Mouse (Mus musculus): ENCODE measurements at regions not wholly inside any gene's neighbourhood (a gene's known extent, or its start where the extent isn't known, plus 50 kb on each side); places are given as distances from the start of the nearest gene placed in this dataset.

DNA sequence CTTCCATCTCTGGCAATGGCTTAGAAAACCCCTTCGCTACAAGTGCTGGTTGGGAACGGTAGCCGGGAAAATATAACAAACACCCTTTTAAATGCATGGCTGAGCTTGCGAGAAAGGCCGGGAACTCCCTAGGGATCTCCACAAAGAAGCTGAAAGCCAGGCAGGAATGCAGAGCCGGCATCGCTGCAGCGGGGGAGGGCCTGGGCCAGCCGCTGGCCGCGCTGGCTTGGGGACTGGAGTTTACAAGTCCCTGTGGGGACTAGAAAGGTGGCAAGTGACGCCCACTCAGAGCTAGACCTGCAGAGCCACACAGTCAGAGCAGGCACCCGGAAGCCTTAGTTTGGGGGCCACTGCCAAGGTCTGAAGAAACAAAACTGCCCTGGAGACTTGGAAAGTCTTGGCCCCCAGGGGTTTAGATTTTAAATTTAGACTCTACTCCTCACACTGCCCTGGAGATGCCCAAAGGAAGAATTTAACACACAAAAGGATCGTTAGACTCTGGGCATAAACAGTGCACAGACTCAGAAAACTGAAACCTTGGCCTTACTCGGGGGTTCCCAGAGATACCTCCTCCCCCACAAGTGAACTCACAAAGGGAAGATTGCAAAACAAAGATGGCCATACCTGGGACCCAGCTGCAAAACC lies 59.4 kb downstream of the 1700001O22Rik start:
- no peak for DNase-seq (ENCODE audit: low spot score)

DNA sequence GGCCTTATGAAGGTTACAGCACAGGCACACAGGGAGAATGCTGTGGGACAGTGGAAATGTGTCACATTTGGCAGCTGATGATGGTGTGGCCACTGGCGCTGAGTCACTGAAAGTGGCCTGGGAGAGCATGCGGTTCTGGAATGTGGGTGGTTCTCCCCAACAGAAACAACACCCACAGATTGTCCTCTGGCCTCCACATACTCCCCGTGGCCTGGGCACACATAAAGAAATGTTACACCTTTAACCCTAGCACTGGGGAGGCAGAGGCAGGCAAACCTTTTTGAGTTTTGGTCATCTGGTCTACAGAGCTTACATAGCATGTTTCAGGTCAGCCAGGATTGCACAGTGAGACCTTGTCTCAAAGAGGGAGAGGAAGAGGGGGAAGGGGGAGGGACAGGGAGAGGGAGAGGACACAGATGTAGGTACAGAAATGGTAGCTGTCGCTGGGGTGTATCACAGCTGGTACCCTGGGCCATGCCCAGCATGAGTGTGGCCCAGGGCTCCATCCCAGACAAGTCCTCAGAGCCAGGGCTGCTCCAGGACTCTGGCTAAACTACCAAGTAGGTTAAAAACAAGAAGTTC lies 60.1 kb downstream of the 1700001O22Rik start:
- no peak for DNase-seq (ENCODE audit: low spot score)

DNA sequence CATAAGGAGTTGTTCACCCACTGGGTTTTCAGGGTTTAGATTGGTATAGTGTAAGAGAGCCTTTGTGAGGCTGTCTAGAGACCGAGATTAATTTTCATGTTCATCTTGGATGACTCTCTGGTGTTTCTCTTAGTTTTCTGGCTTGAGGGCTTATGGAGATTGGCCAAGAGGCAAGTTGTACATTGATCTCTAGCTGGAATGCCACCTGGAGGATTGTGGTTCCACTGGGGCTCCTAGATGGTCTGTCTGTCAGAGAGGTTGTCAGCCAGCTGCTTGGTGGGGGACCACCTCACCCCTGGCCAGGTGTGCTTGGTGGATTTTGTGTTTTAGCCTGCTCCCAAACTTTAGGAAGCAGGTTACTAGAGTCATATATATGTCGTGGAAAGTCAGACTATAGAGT lies 62.0 kb downstream of the 1700001O22Rik start:
- DNase-seq (ENCODE audit: low spot score) = no peak

DNA sequence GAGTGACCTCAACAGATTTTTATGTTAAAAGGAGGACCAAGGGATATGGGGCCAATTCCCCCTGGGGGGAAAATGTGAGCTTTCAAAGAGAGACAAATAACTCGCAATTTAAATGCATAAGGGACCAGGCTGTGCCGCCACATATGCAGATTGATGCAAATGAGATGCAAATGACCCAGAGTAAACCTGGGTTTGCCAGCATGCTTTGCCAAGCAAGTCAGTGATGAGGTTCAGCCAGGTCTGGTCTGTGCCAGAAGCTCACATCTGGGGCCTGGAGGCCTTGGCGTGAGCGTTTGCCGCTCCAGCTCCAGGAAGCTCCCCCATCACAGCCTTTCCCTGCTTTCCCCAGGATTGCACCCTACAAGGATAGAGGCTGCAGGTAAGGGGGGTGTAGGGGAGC lies 65.7 kb downstream of the 1700001O22Rik start:
- no peak for DNase-seq (ENCODE audit: low spot score)

DNA sequence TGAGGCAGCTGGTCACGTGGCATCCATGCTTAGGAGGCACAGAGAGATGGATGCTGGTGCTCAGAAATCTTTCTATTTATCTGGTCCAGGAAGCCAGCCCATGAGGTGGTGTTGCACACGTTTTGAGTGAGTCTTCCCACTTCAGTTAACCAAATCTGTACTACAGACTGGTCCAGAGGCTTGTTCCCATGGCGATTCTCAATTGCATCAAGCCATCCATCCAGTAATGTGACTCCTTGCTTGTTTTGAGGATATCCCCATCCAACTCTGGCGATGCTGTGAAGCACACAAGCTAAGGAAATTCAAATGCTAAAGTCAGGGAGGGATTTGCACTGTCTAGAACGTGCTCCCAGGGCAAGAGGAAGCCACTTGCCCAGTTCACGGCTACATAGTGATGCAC lies 66.8 kb downstream of the 1700001O22Rik start:
- DNase-seq (ENCODE audit: low spot score) = no peak

DNA sequence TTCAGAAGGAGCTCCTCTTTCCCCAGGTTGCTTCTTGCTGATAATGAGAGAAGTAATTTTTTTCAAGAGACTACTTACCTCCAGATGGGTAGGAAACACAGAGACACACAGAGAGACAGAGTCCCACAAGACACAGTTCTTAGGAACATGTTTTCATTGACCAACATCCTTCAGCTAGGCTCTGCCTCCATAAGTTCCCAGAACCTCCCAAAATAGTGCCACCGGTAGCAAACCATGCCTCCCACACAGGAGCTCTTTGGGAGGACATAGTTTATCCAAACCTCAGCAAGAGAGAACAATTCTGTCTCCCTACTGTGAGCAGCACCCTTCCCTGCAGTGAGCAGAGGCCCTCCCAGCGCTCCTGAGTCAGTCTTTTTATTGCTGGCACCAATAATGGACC lies 67.2 kb downstream of the 1700001O22Rik start:
- DNase-seq (ENCODE audit: low spot score) = no peak

DNA sequence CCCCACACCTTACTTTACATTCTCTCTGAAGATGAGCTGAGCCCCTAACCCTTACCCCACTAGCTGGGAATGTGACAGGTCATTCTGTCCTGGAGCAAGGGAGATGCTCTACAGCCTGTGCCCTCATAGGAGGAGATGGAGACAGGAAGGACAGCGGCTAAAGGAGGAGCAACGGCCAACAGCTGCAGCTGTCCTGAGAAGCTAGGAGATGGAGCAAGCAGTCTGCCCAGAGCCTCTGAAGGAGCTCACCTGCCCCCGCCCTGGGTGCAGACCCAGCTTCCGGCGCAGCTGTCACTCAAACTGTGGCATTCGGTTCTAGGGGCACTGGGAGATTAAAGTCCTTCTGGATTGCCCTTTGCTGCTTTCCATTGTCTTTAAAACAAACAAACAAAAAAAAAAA lies 69.6 kb downstream of the 1700001O22Rik start:
- DNase-seq (ENCODE audit: low spot score) = no peak

DNA sequence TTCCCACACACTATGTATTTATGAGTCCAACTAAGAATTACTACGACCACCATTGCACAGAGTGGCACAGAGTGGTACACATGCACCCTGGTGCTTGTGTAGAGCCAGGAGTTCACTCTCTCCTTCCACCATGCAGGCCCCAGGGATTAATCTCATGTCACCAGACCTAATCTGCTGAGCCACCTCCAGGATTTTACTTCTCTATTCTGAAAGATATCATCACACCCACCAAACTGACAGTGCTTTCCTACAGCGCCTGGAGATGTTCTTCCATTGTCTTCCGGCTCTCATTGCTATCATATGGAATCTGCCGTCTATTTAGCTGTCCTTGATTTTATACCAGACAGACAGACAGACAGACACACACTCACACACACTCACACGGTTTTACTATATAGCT lies 71.6 kb downstream of the 1700001O22Rik start:
- DNase-seq (ENCODE audit: low spot score) = no peak

DNA sequence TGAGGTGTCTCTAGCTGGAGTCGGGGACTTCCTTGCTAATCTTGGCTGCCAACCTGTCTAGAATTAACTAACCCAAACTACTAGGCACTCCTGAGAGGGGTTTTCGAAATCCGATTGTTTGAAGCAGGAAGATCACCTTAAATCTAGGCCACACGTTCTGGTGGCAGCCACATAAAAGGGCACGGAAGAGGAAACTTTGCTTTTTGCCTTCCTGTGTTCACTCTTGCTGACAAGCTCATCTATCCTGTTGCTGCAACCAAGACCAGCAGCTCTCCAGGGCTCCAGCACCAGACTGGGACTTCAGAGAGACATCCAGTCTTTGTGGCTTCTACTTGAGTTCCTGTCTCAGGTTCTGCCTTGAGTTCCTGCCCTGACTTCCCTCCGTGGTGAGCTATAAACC lies 75.5 kb downstream of the 1700001O22Rik start:
- DNase-seq (ENCODE audit: low spot score) = no peak

DNA sequence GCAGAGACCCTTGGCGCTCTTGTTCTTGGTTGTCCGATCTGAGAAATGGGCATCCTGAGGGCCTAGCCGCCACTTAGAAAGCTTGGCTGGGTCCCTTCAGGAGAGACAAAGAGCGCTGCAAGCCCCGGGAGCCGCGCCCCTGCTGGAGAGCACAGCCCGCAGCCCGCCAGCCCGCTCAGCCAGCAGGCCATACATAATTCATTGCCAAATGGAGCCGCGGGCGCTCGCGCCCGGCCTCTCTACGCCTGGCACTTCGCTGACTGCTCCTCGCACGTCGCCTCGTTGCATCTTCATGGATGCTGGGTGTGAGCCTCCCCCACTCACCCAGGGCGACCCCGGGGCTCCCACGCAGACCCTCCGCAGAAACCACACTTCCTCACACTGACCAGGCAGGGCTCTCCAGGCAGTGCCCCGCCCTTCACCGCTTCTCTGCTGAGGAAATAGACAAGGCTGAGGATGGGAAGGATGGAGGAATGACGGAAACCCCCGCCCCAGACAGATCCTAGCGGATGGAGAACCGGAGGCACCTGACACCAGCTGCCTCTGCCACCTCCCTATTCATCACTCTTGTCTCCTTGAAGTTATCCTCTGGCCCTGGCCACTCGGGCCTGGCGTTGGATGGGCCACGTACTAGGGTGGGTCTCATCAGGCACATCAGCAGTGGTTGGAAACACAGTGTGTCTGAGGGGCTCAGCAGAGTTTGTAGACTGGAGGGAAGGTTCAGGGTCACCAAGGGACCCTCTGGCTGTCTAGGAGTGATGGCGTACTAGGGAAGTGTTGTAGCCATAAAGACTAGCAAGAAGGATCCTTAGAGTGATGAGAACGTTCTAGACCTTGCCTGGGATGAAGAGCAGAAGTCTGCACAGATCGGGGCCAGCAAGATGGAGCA lies 77.6 kb downstream of the 1700001O22Rik start:
- DNase-seq (ENCODE audit: low spot score) = no peak

DNA sequence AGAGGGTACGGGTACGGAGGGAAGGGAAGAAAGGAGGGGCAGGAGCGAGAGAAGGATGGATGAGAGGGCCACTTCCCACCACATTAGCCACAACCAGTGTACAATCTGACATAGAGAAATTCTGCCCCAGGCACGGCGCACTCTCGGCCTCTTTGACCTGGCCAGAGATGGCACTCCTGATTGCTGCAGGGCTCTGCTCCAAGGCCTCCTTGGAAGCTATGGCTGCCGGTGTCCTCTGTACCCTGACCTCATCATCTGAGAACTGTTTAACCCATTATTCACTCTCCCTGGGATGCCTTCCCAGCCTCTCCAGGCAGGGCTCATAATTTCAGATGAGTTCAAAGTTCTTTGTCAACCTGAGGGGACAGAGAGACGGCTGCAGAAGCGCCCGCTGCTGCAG lies 78.3 kb downstream of the 1700001O22Rik start:
- no peak for DNase-seq (ENCODE audit: low spot score)

DNA sequence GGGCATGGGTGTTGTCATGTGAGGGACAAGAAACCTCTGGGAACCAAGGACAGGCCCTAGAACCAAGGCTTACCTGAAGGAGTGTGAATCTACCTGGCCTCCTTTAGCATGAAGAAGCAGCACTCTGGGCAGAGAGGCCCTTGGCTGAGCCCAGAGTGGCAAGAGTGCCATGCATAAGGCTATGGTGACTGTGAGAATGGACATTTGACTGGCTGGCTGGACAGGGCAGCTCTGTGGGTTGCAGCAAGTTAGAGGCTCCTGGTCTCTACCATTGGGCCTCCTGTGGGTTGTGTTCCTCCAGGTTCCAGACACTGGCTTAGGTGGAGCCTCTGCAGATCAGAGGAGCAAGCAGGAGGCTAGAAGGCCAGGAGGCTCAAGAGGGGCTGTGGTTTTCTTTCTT lies 78.9 kb downstream of the 1700001O22Rik start:
- DNase-seq (ENCODE audit: low spot score) = no peak

DNA sequence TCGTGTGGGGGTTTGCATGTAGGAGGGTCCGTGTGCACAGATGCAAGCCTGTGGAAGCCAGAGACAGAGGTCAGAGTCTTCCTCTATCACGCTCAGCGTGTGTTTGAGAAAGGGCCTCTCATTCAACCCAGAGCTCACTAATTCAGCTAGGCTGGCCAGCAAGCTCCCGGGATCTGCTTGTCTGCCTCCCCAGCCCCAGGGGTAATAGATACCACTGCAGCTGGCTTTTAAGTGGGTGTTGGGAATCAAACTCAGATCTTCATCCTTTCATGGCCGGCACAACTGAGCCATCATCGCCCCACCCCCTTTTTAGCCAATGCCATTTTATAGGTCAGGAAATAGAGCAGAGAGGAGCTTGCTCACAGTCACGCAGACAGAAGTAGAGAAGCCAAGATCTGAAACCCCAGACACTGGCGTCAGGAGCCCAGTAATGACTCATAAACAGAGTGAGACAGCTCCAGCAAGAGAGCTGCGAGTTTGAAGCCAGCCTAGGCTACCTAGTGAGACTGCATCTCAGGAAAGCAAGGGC lies 80.3 kb downstream of the 1700001O22Rik start:
- no peak for DNase-seq (ENCODE audit: low spot score)

DNA sequence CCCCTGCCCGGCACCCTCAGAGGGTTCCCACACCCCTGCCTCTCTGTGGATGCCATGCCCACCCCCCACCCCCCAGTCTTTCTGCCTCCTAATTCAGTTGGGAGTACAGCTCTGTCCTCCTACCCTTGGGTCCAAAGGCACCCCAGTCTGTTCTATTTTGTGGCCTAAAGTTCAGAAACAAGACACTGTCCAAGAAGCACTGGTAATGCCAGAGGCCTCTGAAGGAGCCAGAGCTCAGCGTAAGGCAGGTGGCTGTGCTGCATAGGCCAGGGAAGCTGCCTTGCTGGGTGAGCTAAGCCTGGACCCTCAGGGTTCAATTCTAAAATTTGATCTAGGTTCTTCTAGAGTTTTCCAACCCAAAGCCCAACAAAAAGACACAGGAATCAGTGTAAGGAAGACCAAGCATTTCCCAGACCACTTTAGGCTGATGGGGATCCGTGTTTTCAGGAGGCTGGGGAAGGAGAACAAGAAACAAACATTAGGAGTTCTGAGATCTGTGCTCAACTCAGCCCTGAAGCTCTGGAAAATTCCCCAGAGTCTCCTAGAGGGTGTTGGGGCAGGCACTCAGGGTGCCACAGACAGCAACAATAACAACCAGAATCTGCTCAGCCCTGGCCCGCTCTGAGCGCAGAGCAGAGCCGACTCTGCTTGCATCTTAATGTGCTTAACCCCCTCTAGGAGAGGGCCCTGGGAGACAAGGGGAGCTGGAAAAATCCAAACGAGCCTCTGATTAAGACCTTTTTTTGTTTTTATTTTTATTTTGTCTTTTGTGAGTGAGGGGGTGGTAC lies 81.0 kb downstream of the 1700001O22Rik start:
- no peak for DNase-seq (ENCODE audit: low spot score)

DNA sequence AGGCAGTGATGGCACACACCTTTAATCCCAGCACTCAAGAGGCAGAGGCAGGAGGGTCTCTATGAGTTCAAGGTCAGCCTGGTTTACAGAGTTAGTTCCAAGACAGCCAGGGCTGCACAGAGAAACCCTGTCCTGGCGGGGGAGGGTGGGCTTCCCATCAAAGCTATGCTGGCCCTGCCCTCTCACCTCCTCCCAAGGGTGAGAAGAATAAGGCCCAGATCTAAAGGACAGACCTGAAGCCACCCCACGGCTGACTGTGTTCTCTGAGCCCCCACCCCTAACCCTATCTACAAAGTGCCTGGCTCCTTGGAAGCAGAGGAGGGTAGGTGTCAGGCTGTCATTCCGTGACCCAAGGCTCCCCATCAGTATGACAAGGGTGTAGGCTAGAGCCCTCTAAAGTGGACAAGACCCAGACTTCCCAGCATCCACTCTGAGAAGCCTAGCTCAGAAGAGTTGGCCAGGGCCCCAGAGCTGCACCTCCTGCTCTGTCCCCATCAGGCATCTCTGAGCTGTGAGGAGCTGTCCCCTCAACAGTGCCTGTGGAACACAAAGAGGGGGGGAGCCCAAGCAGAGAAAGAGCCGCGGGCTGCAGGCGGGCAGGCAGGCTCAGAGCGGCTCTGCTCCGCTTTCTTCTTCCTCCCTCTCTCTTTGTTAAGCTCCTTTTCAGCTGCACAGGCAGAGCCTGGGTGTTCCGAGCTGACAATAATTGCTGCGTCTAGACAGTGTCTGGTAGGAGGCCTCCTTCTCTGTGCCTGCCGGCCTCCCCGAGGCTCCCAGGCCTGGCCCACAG lies 81.8 kb downstream of the 1700001O22Rik start:
- DNase-seq (ENCODE audit: low spot score) = no peak

DNA sequence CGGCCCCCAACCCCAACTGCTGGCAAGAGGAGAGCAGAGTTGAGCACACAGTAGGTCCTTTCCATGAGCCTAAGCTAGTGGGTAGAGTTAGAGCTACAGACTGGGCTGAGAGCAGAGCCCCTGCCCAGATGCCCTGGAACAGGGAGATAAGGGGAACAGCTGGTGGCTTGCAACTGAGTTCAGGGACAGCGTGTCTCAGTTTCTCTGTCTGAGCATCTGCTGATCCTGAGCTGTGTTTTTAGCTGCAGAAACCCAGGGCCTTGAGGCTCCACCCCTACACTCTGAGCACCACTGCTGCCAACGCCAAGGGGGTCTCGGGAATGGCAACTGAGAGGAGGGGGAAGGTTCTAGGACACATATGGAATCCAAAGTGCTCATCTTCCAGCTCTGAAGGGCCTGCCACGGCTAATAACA lies 82.4 kb downstream of the 1700001O22Rik start:
- no peak for DNase-seq (ENCODE audit: low spot score)

DNA sequence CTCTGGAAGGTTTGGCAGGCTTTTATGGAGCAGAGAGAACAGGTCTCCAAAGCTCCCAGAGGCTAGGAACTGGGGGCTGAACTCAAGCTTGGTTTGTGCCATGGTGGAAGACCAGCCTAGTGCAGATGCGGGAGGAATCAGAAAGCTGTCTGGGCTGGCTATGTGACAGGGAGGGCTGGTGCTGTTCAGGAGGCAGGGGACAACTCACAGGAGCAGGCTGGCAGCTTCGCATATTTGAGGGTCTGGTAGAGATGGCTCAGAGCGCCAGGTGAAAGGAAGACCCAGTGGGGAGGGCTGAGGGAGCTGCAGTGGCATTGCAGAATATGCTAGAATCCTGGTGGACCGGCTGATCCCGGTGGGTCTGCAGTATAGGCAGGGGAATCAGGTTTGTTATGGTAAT lies 83.2 kb downstream of the 1700001O22Rik start:
- DNase-seq (ENCODE audit: low spot score) = no peak

DNA sequence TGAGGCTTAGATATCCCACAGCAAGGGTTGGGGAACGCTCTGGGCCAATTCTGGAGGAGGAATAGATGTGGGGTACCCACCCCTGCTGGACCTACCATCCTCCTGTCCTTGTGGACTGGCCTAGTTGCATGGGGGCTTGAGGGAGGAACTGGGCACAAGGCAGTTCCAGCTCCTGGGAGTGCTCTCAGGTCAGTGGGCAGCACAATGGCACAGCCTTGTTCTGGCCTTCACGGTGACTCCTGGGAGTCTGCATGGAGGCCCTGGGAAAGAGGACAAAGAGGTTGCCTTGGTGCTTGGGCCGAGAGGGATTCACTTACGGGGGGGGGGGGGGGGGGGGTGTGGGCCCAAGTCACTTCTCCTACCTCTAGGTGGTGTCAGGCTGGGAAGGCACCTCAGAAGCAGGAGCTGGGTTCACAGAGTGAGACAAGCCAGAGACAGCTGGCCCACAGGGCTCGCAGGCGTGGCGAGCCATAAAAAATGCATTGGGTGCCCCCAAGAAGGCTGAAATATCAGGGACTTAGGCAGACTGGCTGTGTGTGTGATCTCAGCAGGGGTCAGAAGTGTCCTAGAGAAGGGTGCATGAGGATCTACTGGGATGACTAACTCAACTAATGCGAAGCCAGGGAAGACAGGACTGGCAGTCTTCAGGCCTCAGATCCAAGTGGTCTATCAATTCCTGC lies 83.7 kb downstream of the 1700001O22Rik start:
- no peak for DNase-seq (ENCODE audit: low spot score)

DNA sequence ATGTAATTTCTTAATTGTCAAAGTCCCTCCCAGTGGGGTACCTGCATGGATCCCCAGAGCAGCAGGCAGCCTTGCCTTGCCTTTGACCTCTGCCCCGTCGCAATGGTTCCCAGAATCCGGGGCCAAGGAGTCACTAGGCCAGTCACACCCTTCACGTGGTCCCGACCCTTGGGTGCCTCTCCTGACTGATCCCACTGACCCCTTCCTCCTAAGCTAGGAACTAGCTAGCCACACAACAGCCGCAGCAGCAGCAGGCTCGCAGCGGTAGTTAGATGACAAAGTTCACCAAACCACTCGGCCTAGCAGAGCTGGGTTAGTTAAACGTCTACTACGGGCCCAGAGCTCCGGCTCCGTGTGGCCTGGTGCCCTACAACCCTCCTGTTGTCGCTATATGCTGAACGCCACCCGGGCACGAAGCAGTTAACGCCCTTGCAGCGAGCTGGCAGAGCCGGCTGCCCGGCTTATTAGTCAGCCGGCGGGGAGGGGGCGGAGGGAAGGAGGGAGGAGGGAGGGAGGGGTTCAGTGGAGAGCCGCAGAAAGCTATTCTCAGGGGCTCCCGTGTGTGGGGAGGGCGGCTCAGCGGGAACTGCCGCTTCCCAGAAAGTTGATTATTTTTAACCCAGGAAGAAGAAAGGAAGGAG lies 84.6 kb downstream of the 1700001O22Rik start:
- DNase-seq (ENCODE audit: low spot score) = peak; percentile 63

DNA sequence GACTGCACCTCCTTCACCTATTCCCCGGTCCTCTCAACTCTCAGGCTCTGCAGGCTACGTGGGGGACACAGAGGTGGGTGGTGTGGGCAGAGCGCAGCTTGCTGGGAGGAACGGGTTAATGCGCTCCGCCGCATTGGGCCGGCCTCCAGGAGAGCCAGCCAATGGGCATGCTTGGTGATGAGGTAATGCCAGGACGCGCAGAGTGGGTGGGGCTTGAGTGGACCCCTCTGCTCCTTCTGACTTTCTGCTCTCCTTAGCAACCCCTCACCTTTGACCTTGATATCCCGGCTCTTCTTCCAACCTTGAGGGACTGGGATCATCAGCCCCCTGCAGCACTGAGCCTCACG lies 85.2 kb downstream of the 1700001O22Rik start:
- DNase-seq (ENCODE audit: low spot score) = no peak

All from urinary bladder, postnatal 10 days (tissue).